Mouse (Mus musculus): ENCODE data around the gene Ppp4r1. TPM values are rescaled to one million over a fixed set of nuclear protein-coding genes. Genes with fewer than 3 reads are reported as not detected.
A peak's percentile ranks its signal among the peaks of the same experiment; 100 is the strongest.

The Ppp4r1 gene
- polyA plus RNA-seq, 1 experiment: 93.7 TPM

DNA sequence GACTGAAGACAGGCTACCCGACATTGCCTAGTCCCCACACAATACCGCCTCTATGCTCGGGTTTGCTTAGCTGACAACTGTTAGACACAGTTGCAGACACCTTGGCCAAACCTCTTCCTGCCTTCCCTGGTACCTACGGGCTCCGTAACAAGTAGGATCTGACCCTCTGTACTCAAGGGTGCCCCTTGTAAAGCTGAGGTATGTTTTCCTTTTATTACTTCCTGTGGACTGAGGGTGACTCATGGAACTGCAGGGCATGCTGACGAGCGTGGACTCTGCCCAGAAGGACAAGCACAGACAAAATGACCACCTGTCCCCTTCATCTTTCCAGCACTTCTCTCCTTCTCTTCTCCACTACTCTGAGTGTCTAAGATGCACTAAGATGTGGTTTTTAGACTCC, 7.9 kb upstream of the Ppp4r1 start:
- DNase-seq (ENCODE audit: low read depth): no peak
- TF ChIP-seq CTCF (IDR thresholded peaks at IDR 0.05; ENCODE audit: borderline replicate concordance, extremely low read depth, insufficient read depth, insufficient read length) (no peak), POLR2A (IDR thresholded peaks at IDR 0.05; ENCODE audit: borderline replicate concordance, extremely low read depth, insufficient read depth, insufficient read length, poor library complexity, severe bottlenecking) (no peak)

DNA sequence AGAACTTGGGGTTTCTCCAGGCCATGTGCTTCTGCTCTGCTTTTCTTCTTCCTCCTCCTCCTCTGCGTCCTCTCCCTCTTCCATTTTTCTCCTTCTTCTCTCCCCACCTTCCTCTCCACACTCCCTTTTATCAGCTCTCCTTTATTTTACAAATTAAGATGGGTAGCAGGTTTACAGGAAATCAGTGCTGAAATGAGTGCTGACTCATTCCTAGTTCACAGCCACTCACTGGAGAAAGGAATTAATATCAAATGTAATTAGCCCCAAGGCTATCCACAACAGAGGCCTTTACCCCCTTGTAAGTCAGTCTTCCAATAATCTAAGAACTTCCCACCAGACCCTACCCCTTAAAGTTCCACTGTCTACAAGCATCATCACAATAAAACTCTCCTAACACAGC, 6.1 kb upstream of the Ppp4r1 start:
- TF ChIP-seq POLR2A (IDR thresholded peaks at IDR 0.05; ENCODE audit: borderline replicate concordance, extremely low read depth, insufficient read depth, insufficient read length, poor library complexity, severe bottlenecking): no peak
- no peak for TF ChIP-seq CTCF (IDR thresholded peaks at IDR 0.05; ENCODE audit: borderline replicate concordance, extremely low read depth, insufficient read depth, insufficient read length)
- DNase-seq (ENCODE audit: low read depth): no peak

DNA sequence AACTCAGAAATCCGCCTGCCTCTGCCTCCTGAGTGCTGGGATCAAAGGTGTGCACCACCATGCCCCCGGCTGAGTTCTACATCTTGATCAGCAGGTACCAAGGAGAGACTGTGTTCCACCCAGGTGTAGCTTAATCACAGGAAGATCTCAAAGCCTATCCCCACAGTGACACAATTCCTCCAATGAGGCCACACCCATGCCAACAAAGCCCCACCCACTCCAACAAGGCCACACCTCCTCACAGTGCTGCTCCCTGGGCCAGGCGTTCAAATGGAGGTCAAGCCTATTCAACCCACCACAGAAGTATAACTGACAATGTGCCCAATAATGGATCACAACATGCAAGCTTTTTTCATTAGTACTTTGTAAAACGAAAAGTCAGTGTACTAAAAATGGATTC, 4.9 kb upstream of the Ppp4r1 start:
- TF ChIP-seq CTCF (IDR thresholded peaks at IDR 0.05; ENCODE audit: borderline replicate concordance, extremely low read depth, insufficient read depth, insufficient read length) (no peak), POLR2A (IDR thresholded peaks at IDR 0.05; ENCODE audit: borderline replicate concordance, extremely low read depth, insufficient read depth, insufficient read length, poor library complexity, severe bottlenecking) (no peak)
- DNase-seq (ENCODE audit: low read depth): no peak

DNA sequence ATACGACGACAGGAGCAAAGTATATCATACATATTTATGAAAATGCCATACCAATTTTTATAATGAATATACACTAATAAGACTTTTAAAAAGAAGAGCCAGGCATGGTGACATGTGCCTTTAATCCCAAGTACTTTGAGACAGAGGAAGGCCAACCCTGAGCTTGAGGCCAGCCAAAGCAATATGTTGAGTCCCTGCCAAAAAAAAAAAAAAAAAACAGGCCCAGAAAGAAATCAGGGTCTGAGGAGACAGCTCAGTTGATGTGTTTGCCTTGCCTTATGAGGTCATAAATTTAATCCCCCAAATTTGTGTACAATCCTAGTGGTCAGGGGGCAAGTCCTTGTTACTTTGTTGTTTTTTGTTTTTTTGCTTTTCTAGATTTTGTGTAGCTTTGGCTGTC, 1.4 kb upstream of the Ppp4r1 start:
- DNase-seq (ENCODE audit: low read depth): no peak
- TF ChIP-seq CTCF (IDR thresholded peaks at IDR 0.05; ENCODE audit: borderline replicate concordance, extremely low read depth, insufficient read depth, insufficient read length): no peak
- TF ChIP-seq POLR2A (IDR thresholded peaks at IDR 0.05; ENCODE audit: borderline replicate concordance, extremely low read depth, insufficient read depth, insufficient read length, poor library complexity, severe bottlenecking): no peak

DNA sequence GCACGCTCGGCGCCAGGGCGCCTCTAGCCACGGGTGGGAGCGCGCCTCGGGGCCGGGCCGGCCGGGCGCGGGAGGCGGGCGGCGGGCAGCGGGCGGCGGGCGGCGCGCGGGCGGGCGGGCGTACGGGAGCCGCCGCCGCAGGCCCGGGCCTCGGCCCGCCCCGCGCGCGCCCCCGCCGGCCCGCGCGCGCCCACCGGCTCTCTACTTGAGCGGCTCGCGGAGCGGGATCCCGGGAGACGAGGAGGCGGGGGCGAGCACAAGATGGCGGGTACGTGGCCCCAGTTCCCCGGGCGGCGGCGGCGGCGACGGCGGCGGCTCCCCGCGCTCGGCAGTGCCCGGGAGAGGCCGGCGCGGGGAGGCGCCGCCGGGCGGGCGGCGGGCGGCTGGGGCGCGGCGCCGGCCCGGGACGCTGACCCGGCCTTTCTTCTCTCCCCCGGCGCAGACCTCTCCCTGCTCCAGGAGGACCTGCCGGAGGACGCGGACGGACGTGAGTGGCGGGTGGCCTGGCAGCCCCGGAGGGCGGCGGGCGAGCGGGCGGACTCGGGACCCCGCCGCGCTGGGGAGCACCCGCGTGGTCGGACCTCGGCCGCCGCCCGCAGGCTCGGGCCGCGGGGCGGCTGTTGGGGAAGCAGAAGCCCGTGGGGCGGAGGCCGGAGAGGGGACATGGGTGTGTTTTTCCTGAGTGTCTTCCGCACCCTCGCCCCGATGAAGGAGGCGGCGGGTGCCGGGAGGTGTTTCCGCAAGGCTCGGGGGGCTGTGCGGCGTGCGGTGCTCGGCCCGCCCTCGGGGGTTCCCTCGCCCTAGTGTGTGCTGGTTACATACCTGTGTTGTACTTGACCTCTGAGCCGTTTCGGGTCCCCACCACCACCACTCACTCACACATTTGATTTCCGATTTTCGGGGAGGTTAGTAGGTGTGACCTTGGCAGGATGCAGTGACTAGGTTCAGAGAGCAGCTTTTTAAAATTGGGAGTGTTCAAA, 1.1 kb downstream of the Ppp4r1 start:
- DNase-seq (ENCODE audit: low read depth): peak; percentile 87
- TF ChIP-seq CTCF (IDR thresholded peaks at IDR 0.05; ENCODE audit: borderline replicate concordance, extremely low read depth, insufficient read depth, insufficient read length) (no peak), POLR2A (IDR thresholded peaks at IDR 0.05; ENCODE audit: borderline replicate concordance, extremely low read depth, insufficient read depth, insufficient read length, poor library complexity, severe bottlenecking) (no peak)

DNA sequence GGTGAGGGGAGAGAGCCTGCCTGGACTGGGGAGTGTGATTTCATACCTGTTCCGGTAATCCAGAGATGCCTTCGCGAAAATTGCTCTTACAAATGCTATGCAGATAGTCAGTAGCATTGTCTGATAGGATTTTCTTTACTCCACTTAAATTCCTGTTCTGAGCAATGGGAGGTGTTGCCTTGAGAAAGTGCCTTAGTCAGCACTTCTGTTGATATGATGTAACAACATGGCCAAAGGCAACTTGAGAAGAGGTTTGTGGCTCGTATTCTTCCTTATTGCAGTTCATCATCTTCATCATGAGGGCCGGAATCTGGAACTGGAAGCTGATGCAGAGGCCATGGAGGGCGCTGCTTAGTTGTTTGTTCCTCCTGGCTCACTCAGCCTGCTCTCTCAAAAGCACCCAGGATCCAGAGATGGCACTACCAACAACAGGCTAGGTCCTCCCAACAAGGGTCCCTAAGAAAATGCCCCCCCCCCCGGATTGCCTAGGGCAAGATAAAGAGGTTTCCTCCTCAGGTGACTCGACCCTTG, 2.3 kb downstream of the Ppp4r1 start:
- TF ChIP-seq POLR2A (IDR thresholded peaks at IDR 0.05; ENCODE audit: borderline replicate concordance, extremely low read depth, insufficient read depth, insufficient read length, poor library complexity, severe bottlenecking) (no peak), CTCF (IDR thresholded peaks at IDR 0.05; ENCODE audit: borderline replicate concordance, extremely low read depth, insufficient read depth, insufficient read length) (no peak)
- peak; percentile 28 for DNase-seq (ENCODE audit: low read depth)

DNA sequence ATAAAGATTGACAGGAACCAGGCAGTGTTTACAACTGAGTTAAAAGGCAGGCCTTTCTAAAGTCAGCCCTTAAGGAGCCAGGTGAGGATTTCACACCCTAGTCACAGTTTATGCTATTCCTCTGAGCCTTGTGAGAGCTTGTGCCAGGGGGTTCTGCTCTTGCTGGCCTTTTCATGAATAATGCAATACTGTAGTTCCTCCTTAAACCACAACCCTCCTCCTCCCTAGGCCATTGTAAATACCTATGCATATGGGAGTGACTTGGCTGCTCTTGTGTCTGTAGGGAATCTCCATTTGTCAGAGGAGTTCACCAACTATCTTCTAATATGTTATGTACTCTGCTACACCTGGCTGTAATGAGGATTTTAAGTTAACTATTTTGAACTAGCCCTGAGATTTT, 3.3 kb downstream of the Ppp4r1 start:
- TF ChIP-seq POLR2A (IDR thresholded peaks at IDR 0.05; ENCODE audit: borderline replicate concordance, extremely low read depth, insufficient read depth, insufficient read length, poor library complexity, severe bottlenecking): no peak
- no peak for DNase-seq (ENCODE audit: low read depth)

DNA sequence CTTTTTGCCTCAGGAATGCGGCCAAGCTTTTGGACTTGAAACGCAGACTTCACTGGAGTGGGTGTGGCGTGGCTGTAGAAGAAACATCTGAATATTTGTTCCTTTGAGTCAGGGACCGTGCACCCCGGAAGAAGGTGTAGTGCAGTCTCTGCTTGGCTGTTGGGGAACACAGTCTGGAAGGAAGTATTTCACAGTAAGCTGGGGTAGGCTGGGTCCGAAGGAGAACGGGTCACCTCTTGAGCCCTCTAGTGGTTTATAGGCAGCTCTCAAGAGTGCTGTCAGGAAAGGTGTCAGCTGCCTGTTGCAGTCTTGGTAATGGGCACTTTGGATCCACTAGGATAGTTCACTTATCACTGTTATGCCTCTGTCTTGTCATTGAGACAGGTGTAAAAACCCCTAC, 3.9 kb downstream of the Ppp4r1 start:
- peak; percentile 17; the same call in 1 of the 2 replicates for TF ChIP-seq CTCF (IDR thresholded peaks at IDR 0.05; ENCODE audit: borderline replicate concordance, extremely low read depth, insufficient read depth, insufficient read length)
- TF ChIP-seq POLR2A (IDR thresholded peaks at IDR 0.05; ENCODE audit: borderline replicate concordance, extremely low read depth, insufficient read depth, insufficient read length, poor library complexity, severe bottlenecking): no peak
- DNase-seq (ENCODE audit: low read depth): no peak

DNA sequence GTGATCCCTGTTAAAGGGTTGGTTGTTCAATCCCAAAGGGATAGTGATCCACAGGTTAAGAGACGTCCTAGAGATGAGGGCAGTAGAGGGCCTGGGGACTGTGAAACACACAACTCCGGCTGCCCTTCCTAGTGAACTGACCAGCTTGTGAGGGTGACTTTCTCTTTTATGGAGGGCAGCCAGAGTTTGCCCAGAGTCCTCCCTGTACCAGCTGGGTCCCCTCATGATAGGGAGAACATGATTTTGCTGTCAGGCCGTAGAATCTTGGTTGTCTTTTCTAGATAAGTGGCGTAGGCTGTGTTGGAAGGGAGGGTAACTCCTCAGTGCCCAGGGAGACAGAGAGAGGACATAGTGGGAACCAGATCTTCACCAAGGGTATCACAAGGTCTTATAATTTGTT, 4.9 kb downstream of the Ppp4r1 start:
- no peak for DNase-seq (ENCODE audit: low read depth)
- TF ChIP-seq POLR2A (IDR thresholded peaks at IDR 0.05; ENCODE audit: borderline replicate concordance, extremely low read depth, insufficient read depth, insufficient read length, poor library complexity, severe bottlenecking): no peak
- TF ChIP-seq CTCF (IDR thresholded peaks at IDR 0.05; ENCODE audit: borderline replicate concordance, extremely low read depth, insufficient read depth, insufficient read length): no peak

DNA sequence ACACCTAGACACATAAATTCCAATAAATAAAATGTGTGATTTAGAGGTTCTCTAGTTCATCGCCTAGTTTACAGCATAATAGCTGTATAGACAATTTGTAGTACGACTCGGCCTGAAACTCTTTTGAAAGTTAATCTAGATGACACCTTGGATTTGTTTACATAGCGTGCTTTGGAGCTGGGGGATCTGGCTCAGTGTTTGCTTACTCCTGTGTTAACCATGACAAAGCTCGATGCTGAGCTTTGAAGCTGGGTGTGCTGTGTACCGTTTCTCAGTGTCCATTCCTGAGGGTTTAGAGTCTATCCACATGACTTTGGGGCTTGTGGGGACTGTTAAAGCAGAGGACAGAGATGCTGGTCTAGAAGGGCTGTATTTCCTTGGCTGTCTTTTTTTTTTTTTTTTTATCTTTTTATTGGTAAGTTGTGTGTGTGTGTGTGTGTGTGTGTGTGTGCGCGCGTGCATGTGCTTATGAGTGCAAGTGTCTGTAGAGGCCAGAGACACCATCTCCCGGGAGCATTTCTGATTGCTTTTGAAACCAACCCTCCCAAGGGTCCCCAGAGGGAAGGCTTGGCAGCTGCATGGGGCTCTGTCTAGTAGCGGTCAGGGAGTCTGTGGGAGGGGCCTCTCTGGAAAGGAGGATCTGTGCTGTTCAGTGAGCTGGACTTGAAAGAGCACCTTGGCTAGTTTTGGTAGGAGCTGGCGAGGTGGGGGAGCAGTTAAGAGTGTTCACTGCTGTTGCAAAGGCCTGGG, 6.3 kb downstream of the Ppp4r1 start:
- DNase-seq (ENCODE audit: low read depth): no peak
- TF ChIP-seq POLR2A (IDR thresholded peaks at IDR 0.05; ENCODE audit: borderline replicate concordance, extremely low read depth, insufficient read depth, insufficient read length, poor library complexity, severe bottlenecking) (no peak), CTCF (IDR thresholded peaks at IDR 0.05; ENCODE audit: borderline replicate concordance, extremely low read depth, insufficient read depth, insufficient read length) (no peak)

DNA sequence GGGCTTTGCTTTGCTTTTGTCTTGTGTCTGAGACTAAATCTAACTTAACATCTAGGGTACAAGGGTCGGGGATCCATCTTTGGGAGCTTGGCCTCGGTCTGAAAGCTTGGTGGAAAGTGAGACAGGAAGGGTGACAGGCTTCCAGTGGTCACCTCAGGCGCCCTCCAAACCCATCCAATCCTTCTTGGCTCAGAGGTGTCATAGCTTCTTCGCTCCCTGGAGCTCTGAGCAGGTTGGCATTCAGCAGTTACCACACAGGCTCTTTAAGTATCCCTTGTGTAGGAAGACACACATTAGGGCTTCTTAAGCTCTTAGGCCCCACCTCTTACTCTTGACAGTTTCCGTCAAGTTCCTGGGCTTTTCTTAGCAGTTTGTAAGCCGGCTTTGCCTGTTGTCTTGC, 7.2 kb downstream of the Ppp4r1 start:
- TF ChIP-seq POLR2A (IDR thresholded peaks at IDR 0.05; ENCODE audit: borderline replicate concordance, extremely low read depth, insufficient read depth, insufficient read length, poor library complexity, severe bottlenecking): no peak
- TF ChIP-seq CTCF (IDR thresholded peaks at IDR 0.05; ENCODE audit: borderline replicate concordance, extremely low read depth, insufficient read depth, insufficient read length): no peak
- no peak for DNase-seq (ENCODE audit: low read depth)

Data from brain, embryonic 14.5 days (tissue).